Mouse (Mus musculus) ES-Bruce4 (cell line): Measurements from ENCODE around the gene Amz1. TPM values are rescaled to one million over a fixed set of nuclear protein-coding genes. Genes with fewer than 3 reads are reported as not detected.

Source experiments
- H3K27ac ChIP-seq: 2 replicates; pipeline ENCODE4 v1.5.1; 2012; ENCODE audit warnings: low read length, inconsistent platforms; ENCODE audit not compliant: insufficient read depth
- H3K27me3 ChIP-seq: 2 replicates; pipeline ENCODE4 v1.6.1; 2012; ENCODE audit warnings: mild to moderate bottlenecking, low read length, inconsistent platforms; ENCODE audit not compliant: control insufficient read depth, poor library complexity, insufficient read depth, severe bottlenecking
- H3K36me3 ChIP-seq: 2 replicates; pipeline ENCODE4 v1.6.1; 2012; ENCODE audit warnings: inconsistent platforms, mild to moderate bottlenecking, low read length, moderate library complexity; ENCODE audit not compliant: control insufficient read depth, poor library complexity, insufficient read depth, severe bottlenecking
- H3K4me1 ChIP-seq: one replicate; pipeline ENCODE4 v1.8.1; 2011; ENCODE audit warnings: low read length; ENCODE audit not compliant: control insufficient read depth, insufficient read depth
- H3K4me3 ChIP-seq: 2 replicates; pipeline ENCODE4 v1.5.1; 2011; ENCODE audit warnings: low read depth, mild to moderate bottlenecking, low read length
- H3K9ac ChIP-seq: 2 replicates; pipeline ENCODE4 v1.6.1; 2012; ENCODE audit warnings: low read depth, mild to moderate bottlenecking, inconsistent platforms; ENCODE audit not compliant: poor library complexity, severe bottlenecking
- H3K9me3 ChIP-seq: replicated peaks from 2 replicates; pipeline ENCODE4 v1.6.1; 2012; ENCODE audit warnings: mild to moderate bottlenecking, low read length, inconsistent platforms; ENCODE audit not compliant: control insufficient read depth, poor library complexity, insufficient read depth, severe bottlenecking
- CTCF ChIP-seq: IDR thresholded peaks from one replicate; pipeline ENCODE4 v1.8.1; 2011; ENCODE audit warnings: low read depth, low read length
- EP300 ChIP-seq: IDR thresholded peaks from 2 replicates; pipeline ENCODE4 v1.6.1; 2011; ENCODE audit warnings: low read depth, low read length; ENCODE audit not compliant: insufficient read depth
- POLR2A ChIP-seq: IDR thresholded peaks from one replicate; pipeline ENCODE4 v1.8.1; 2011; ENCODE audit warnings: low read length; ENCODE audit not compliant: insufficient read depth
- polyA plus RNA-seq: library from polyadenylated mRNA; stranded (reverse); fragments of >200 nt; gene quantifications from 2 replicates; pipeline ENCODE4 v1.2.4, GENCODE M21; 2011; ENCODE audit warnings: low read depth; ENCODE audit not compliant: missing spikeins, insufficient read depth, insufficient read length

Gene Amz1
- polyA plus RNA-seq, 1 experiment: 0.60 TPM

GRCm38 (mm10) chr5:140789561-140789960 is 65.6 kb downstream of the Amz1 start:
- H3K4me3 ChIP-seq: no peak overlapping the region
- no peaks in the 10 kb centered on the region for H3K4me1 ChIP-seq
- H3K36me3 ChIP-seq: peaks cover 4% of the 10 kb centered on the region
- no peaks in the 10 kb centered on the region for H3K9me3 ChIP-seq
- no peak overlapping the region for H3K9ac ChIP-seq
- H3K27me3 ChIP-seq: no peaks in the 10 kb centered on the region
- no peak overlapping the region for H3K27ac ChIP-seq
- TF ChIP-seq POLR2A (no peak), EP300 (no peak)

GRCm38 (mm10) chr5:140790392-140790791 is 66.5 kb downstream of the Amz1 start:
- Histone ChIP-seq H3K4me3 (no peak overlapping the region), H3K27ac (no peak overlapping the region)

DNA sequence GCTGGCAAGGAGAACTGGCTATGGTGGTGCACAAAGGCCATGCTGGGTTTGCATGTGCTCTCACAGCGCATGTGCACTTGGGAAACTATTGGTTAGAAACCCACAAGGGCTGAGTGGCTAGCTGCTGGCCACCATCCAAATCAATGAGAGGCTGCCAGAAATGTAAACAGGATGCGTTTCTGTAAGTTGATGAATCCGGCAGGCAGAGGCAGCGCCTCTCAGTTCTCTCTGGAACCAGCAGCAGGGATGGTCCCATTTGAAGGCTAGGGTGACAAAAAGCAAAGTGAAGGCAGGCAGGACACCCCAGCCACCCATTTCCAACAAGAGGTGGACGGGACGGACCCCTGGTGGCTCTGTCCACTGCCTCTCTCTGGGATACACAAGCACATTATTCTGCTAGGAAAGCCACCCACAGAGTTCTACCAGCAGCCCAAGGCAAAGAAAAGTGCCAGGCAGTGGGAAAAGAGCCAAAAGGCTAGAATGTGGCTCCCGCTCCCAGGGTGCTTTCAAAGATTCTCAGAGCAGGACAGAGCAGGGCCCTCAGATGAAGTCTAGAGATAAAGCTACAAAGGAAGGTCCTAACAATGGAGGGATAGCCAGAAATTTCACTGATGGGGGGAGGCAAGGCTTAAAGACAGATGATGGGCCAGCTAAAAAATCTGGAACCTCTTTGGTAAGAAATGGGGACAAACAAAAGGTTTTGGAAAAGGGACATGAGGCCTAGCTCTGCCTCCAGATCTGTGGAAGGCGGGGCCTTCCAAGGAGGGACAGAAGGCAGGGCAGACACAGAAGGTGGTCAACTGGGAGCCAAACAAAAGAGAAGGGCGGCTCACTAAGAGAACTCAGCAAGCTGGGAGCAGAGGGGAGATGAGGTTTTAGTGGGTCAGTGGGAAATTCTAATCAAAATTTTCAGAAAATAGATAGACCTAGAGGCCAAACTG is 67.3 kb downstream of the Amz1 start:
- H3K27ac ChIP-seq: no peak overlapping the region
- TF ChIP-seq EP300 (no peak), CTCF (no peak), POLR2A (no peak)
- no peak overlapping the region for H3K9ac ChIP-seq
- no peak overlapping the region for H3K4me3 ChIP-seq
- no peaks in the 10 kb centered on the region for H3K4me1 ChIP-seq
- H3K36me3 ChIP-seq: no peaks in the 10 kb centered on the region
- no peaks in the 10 kb centered on the region for H3K27me3 ChIP-seq
- H3K9me3 ChIP-seq: no peaks in the 10 kb centered on the region

More at GRCm38 (mm10) chr5:140790392-140790791, 66.5 kb downstream of the Amz1 start:
- Histone ChIP-seq H3K27me3 (no peaks in the 10 kb centered on the region), H3K9me3 (no peaks in the 10 kb centered on the region), H3K9ac (no peak overlapping the region), H3K36me3 (peaks cover under 1% of the 10 kb centered on the region; the same call in 1 of the 2 replicates), H3K4me1 (no peaks in the 10 kb centered on the region)
- TF ChIP-seq EP300 (no peak), POLR2A (no peak), CTCF (no peak)

DNA sequence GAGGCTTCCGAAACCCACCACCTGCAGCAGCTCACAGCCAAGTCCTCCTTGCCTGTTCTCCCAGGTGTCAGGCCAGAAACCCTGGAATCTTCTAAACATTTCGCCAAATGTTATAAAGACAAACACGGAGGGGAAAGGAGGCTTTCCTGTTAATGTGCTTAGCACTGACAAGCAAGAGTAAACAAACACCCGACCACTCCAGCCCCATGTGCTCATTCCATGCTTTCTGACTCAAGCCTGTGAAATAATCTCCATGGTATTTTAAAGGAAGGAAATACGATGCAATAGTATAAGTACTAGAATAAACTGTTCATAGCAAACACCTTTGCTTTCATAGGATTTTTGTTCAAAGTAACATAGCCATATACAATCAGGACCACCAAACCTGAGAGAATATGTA is 68.3 kb downstream of the Amz1 start:
- H3K9ac ChIP-seq: no peak overlapping the region
- TF ChIP-seq CTCF (no peak), POLR2A (no peak), EP300 (no peak)

GRCm38 (mm10) chr5:140794753-140795152 is 70.8 kb downstream of the Amz1 start:
- Histone ChIP-seq H3K36me3 (no peaks in the 10 kb centered on the region), H3K9ac (no peak overlapping the region), H3K4me1 (no peaks in the 10 kb centered on the region), H3K27me3 (no peaks in the 10 kb centered on the region), H3K9me3 (no peaks in the 10 kb centered on the region), H3K27ac (no peak overlapping the region), H3K4me3 (no peak overlapping the region)
- no peak for TF ChIP-seq POLR2A
- no peak for TF ChIP-seq EP300
- TF ChIP-seq CTCF: no peak

More for the DNA sequence above, 68.3 kb downstream of the Amz1 start:
- H3K27me3 ChIP-seq: no peaks in the 10 kb centered on the region
- no peak overlapping the region for H3K27ac ChIP-seq
- no peaks in the 10 kb centered on the region for H3K4me1 ChIP-seq
- H3K36me3 ChIP-seq: no peaks in the 10 kb centered on the region
- H3K4me3 ChIP-seq: no peak overlapping the region
- H3K9me3 ChIP-seq: no peaks in the 10 kb centered on the region

DNA sequence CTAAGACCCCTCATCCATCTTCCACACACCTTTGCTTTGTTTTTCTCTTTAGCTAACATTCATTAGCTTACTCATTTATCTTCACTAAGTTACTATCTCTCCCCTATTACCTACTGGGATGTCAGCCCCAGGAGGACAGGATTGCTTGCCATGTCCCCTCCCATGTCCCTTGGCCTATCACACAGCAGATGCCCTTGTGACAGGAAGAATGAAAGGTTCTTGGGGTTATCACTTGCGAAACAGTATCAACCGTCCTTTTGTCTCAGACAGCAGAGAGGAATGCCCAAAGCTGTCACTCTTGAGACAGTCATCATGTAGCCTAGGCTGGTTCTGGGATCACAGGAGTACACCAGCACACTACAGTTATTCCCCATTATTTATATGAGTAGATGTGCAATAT is 71.2 kb downstream of the Amz1 start:
- H3K27ac ChIP-seq: no peak overlapping the region
- H3K9me3 ChIP-seq: no peaks in the 10 kb centered on the region
- no peaks in the 10 kb centered on the region for H3K4me1 ChIP-seq

More for the DNA sequence above, 71.2 kb downstream of the Amz1 start:
- Histone ChIP-seq H3K36me3 (no peaks in the 10 kb centered on the region), H3K4me3 (no peak overlapping the region), H3K27me3 (no peaks in the 10 kb centered on the region), H3K9ac (no peak overlapping the region)
- TF ChIP-seq POLR2A (no peak), EP300 (no peak), CTCF (no peak)
